Mouse (Mus musculus) MEL (cell line): ENCODE measurements around the gene Ankfy1. TPM values are rescaled to one million over a fixed set of nuclear protein-coding genes. Genes with fewer than 3 reads are reported as not detected.

ENCODE experiments used
- DNase-seq: peaks from one replicate; pipeline ENCODE4 v3.0.0; 2011; ENCODE audit warnings: low read depth, low spot score
- H3K27ac ChIP-seq: 2 replicates; pipeline ENCODE4 v1.5.1; 2012; ENCODE audit warnings: low read depth, mild to moderate bottlenecking, control low read depth, low read length, moderate library complexity; ENCODE audit not compliant: control insufficient read depth
- H3K27me3 ChIP-seq, 2 experiments: fragments of 150-350 bp in 1 of 2; sonication (generic) in 1 of 2; 2 replicates each; pipeline ENCODE4 v1.6.1; 2012; ENCODE audit warnings: low read length in 2 of 2, mild to moderate bottlenecking in 2 of 2, improper control_type of control experiment in 1 of 2, moderate library complexity in 1 of 2; ENCODE audit not compliant: insufficient read depth in 2 of 2, control insufficient read depth in 1 of 2
- H3K36me3 ChIP-seq, 2 experiments: 2 replicates each; pipeline ENCODE4 v1.6.1; 2012 to 2014; ENCODE audit warnings: low read length in 2 of 2, improper control_type of control experiment in 1 of 2, inconsistent platforms in 1 of 2, mild to moderate bottlenecking in 1 of 2; ENCODE audit not compliant: insufficient read depth in 2 of 2, control insufficient read depth in 1 of 2
- H3K4me1 ChIP-seq, 2 experiments: fragments of 150-350 bp in 1 of 2; sonication (generic) in 1 of 2; 2 replicates each; pipeline ENCODE4 v1.6.1; 2012; ENCODE audit warnings: low read length in 2 of 2, improper control_type of control experiment in 1 of 2, mild to moderate bottlenecking in 1 of 2; ENCODE audit not compliant: insufficient read depth in 2 of 2, control insufficient read depth in 1 of 2
- H3K4me3 ChIP-seq, 2 experiments: fragments of 150-350 bp in 1 of 2; sonication (generic) in 1 of 2; 2 replicates each; pipeline ENCODE4 v1.5.1; 2012; ENCODE audit warnings: low read depth in 2 of 2, low read length in 2 of 2, mild to moderate bottlenecking in 2 of 2, moderate library complexity in 2 of 2, control low read depth in 1 of 2, improper control_type of control experiment in 1 of 2; ENCODE audit not compliant: control insufficient read depth in 1 of 2, insufficient read depth in 1 of 2
- H3K79me2 ChIP-seq: 2 replicates; pipeline ENCODE4 v1.6.1; 2012; ENCODE audit warnings: mild to moderate bottlenecking, low read length, moderate library complexity; ENCODE audit not compliant: control insufficient read depth, poor library complexity, insufficient read depth
- H3K9ac ChIP-seq: 2 replicates; pipeline ENCODE4 v1.6.1; 2012; ENCODE audit warnings: low read depth, mild to moderate bottlenecking, control low read depth, low read length, moderate library complexity; ENCODE audit not compliant: control insufficient read depth, poor library complexity, severe bottlenecking
- H3K9me3 ChIP-seq: fragments of 150-350 bp; sonication (generic); replicated peaks from 2 replicates; pipeline ENCODE4 v1.6.1; 2012; ENCODE audit warnings: mild to moderate bottlenecking, low read length, improper control_type of control experiment, moderate library complexity; ENCODE audit not compliant: insufficient read depth
- BHLHE40 ChIP-seq: IDR thresholded peaks from 2 replicates; pipeline ENCODE4 v1.6.1; 2012; ENCODE audit warnings: low read depth, mild to moderate bottlenecking, inconsistent platforms, low read length, improper control_type of control experiment, borderline replicate concordance
- CHD1 ChIP-seq: IDR thresholded peaks from 2 replicates; pipeline ENCODE4 v1.6.1; 2012; ENCODE audit warnings: low read depth, mild to moderate bottlenecking, inconsistent platforms, low read length, improper control_type of control experiment
- CHD2 ChIP-seq: IDR thresholded peaks from 2 replicates; pipeline ENCODE4 v1.6.1; 2011; ENCODE audit warnings: low read length, improper control_type of control experiment
- CTCF ChIP-seq, 3 experiments: IDR thresholded peaks in 2 of 3; conservative IDR thresholded peaks in 1 of 3; 2 replicates each; pipeline ENCODE4 v1.5.1; 2011 to 2012; ENCODE audit warnings: low read length in 3 of 3, low read depth in 2 of 3, mild to moderate bottlenecking in 2 of 3, improper control_type of control experiment in 1 of 3, inconsistent platforms in 1 of 3, mixed read lengths in 1 of 3, moderate library complexity in 1 of 3; ENCODE audit not compliant: control insufficient read depth in 1 of 3, insufficient read depth in 1 of 3, poor library complexity in 1 of 3, severe bottlenecking in 1 of 3
- E2F4 ChIP-seq: IDR thresholded peaks from 2 replicates; pipeline ENCODE4 v1.6.1; 2011; ENCODE audit warnings: low read depth, low read length, improper control_type of control experiment, borderline replicate concordance
- ELF1 ChIP-seq: IDR thresholded peaks from 2 replicates; pipeline ENCODE4 v1.6.1; 2014; ENCODE audit warnings: low read depth, mild to moderate bottlenecking, inconsistent platforms, low read length, improper control_type of control experiment, moderate library complexity
- EP300 ChIP-seq, 2 experiments: IDR thresholded peaks; 2 replicates each; pipeline ENCODE4 v1.6.1; 2011; ENCODE audit warnings: improper control_type of control experiment in 2 of 2, low read length in 2 of 2, low read depth in 1 of 2, mild to moderate bottlenecking in 1 of 2
- ETS1 ChIP-seq: IDR thresholded peaks from 2 replicates; pipeline ENCODE4 v1.6.1; 2012; ENCODE audit warnings: low read depth, mild to moderate bottlenecking, inconsistent platforms, low read length, improper control_type of control experiment, moderate library complexity
- GATA1 ChIP-seq: IDR thresholded peaks from 2 replicates; pipeline ENCODE4 v1.6.1; 2011; ENCODE audit warnings: low read depth, low read length, improper control_type of control experiment
- KAT2A ChIP-seq: conservative IDR thresholded peaks from 2 replicates; pipeline ENCODE4 v1.6.1; 2012; ENCODE audit warnings: low read depth, low read length, improper control_type of control experiment, inconsistent platforms
- MAFK ChIP-seq: IDR thresholded peaks from 2 replicates; pipeline ENCODE4 v1.6.1; 2011; ENCODE audit warnings: low read depth, mild to moderate bottlenecking, low read length, improper control_type of control experiment, borderline replicate concordance
- MAZ ChIP-seq: IDR thresholded peaks from 2 replicates; pipeline ENCODE4 v1.6.1; 2012; ENCODE audit warnings: low read depth, mild to moderate bottlenecking, inconsistent platforms, low read length, improper control_type of control experiment
- NELFE ChIP-seq: IDR thresholded peaks from 2 replicates; pipeline ENCODE4 v1.6.1; 2011; ENCODE audit warnings: low read depth, low read length, improper control_type of control experiment
- POLR2A ChIP-seq, 2 experiments: IDR thresholded peaks; 2 replicates each; pipeline ENCODE4 v1.6.1; 2011 to 2012; ENCODE audit warnings: low read length in 2 of 2, mild to moderate bottlenecking in 2 of 2, control low read depth in 1 of 2, improper control_type of control experiment in 1 of 2, low read depth in 1 of 2, moderate library complexity in 1 of 2; ENCODE audit not compliant: control insufficient read depth in 1 of 2, insufficient read depth in 1 of 2, poor library complexity in 1 of 2
- POLR2AphosphoS2 ChIP-seq: IDR thresholded peaks from 2 replicates; pipeline ENCODE4 v1.6.1; 2011; ENCODE audit warnings: low read length, improper control_type of control experiment
- POLR2AphosphoS5 ChIP-seq: IDR thresholded peaks from 2 replicates; pipeline ENCODE4 v1.6.1; 2012; ENCODE audit warnings: low read depth, borderline replicate concordance, mild to moderate bottlenecking, inconsistent platforms, low read length, moderate library complexity, mixed read lengths
- RCOR1 ChIP-seq: IDR thresholded peaks from 2 replicates; pipeline ENCODE4 v1.6.1; 2012; ENCODE audit warnings: low read depth, mild to moderate bottlenecking, inconsistent platforms, low read length, improper control_type of control experiment
- UBTF ChIP-seq: IDR thresholded peaks from 2 replicates; pipeline ENCODE4 v1.6.1; 2012; ENCODE audit warnings: low read depth, mild to moderate bottlenecking, inconsistent platforms, low read length, improper control_type of control experiment, moderate library complexity, borderline replicate concordance; ENCODE audit not compliant: insufficient read depth
- USF1 ChIP-seq: IDR thresholded peaks from 2 replicates; pipeline ENCODE4 v1.6.1; 2014; ENCODE audit warnings: low read depth, mild to moderate bottlenecking, inconsistent platforms, low read length, improper control_type of control experiment, moderate library complexity
- ZMIZ1 ChIP-seq: IDR thresholded peaks from 2 replicates; pipeline ENCODE4 v1.6.1; 2012; ENCODE audit warnings: low read depth, mild to moderate bottlenecking, inconsistent platforms, low read length, improper control_type of control experiment, moderate library complexity
- ZNF384 ChIP-seq: IDR thresholded peaks from 2 replicates; pipeline ENCODE4 v1.6.1; 2012; ENCODE audit warnings: low read depth, mild to moderate bottlenecking, inconsistent platforms, low read length, improper control_type of control experiment
- polyA plus RNA-seq, 2 experiments: library from polyadenylated mRNA; stranded (reverse) in 1 of 2; unstranded in 1 of 2; fragments of >175 nt in 1 of 2; fragments of >200 nt in 1 of 2; gene quantifications; 2 replicates each; pipeline versions ENCODE4 v1.2.1 to v1.2.4; 2012; ENCODE audit warnings: low replicate concordance in 2 of 2, low read depth in 1 of 2; ENCODE audit not compliant: insufficient read length in 2 of 2, insufficient read depth in 1 of 2, missing spikeins in 1 of 2
- total RNA-seq: library from RNA; depleted of rRNA; stranded (reverse); fragments of 300-350 nt; gene quantifications from 2 replicates; pipeline ENCODE4 v1.2.3, GENCODE M21; 2012

Gene Ankfy1
- total and polyA plus RNA-seq, 3 experiments: 60.6 to 153 (median 148) TPM

- TF ChIP-seq CHD1: no peak
- no peak for TF ChIP-seq GATA1
- TF ChIP-seq BHLHE40: no peak
- no peak for TF ChIP-seq CTCF (IDR thresholded peaks at IDR 0.05 in 2 of 3, conservative IDR thresholded peaks at IDR 0.05 in 1 of 3; ENCODE audit: control insufficient read depth in 1 of 3, insufficient read depth in 1 of 3, low read depth in 2 of 3, low read length in 3 of 3, poor library complexity in 1 of 3, severe bottlenecking in 1 of 3)
- no peak for TF ChIP-seq UBTF
- TF ChIP-seq POLR2AphosphoS5: no peak
- TF ChIP-seq KAT2A: no peak
- TF ChIP-seq ZNF384: no peak
- TF ChIP-seq POLR2A (IDR thresholded peaks at IDR 0.05; ENCODE audit: control insufficient read depth in 1 of 2, insufficient read depth in 1 of 2, low read depth in 1 of 2, low read length in 2 of 2, poor library complexity in 1 of 2): no peak
- TF ChIP-seq ZMIZ1: no peak
- no peak for TF ChIP-seq MAZ
- no peak for TF ChIP-seq RCOR1
- TF ChIP-seq CHD2: no peak
- TF ChIP-seq ELF1: no peak
- no peak for TF ChIP-seq POLR2AphosphoS2
- Histone ChIP-seq H3K9ac (no peak overlapping the region), H3K4me1 (no peaks in the 10 kb centered on the region), H3K27me3 (no peaks in the 10 kb centered on the region), H3K9me3 (no peaks in the 10 kb centered on the region), H3K79me2 (no peaks in the 10 kb centered on the region), H3K4me3 (no peak overlapping the region), H3K36me3 (peaks cover 2 to 6% of the 10 kb centered on the region in 2 experiments; a peak in 2 of 4 replicates), H3K27ac (no peak overlapping the region)
- DNase-seq: no peak
These were observed 79.3 kb downstream of the Ankfy1 start for GRCm38 (mm10) chr11:72769061-72769460.

- H3K79me2 ChIP-seq: no peaks in the 10 kb centered on the region
- H3K9me3 ChIP-seq: no peaks in the 10 kb centered on the region
- H3K27me3 ChIP-seq: no peaks in the 10 kb centered on the region
- H3K27ac ChIP-seq: no peak overlapping the region
- H3K4me3 ChIP-seq: no peak overlapping the region
- peaks cover 2 to 4% of the 10 kb centered on the region in 2 experiments; a peak in 1 of 4 replicates for H3K36me3 ChIP-seq
- peak; percentile 52 for DNase-seq
- no peaks in the 10 kb centered on the region for H3K4me1 ChIP-seq
- TF ChIP-seq MAFK (no peak), RCOR1 (no peak), POLR2A (IDR thresholded peaks at IDR 0.05; ENCODE audit: control insufficient read depth in 1 of 2, insufficient read depth in 1 of 2, low read depth in 1 of 2, low read length in 2 of 2, poor library complexity in 1 of 2) (peak in 1 of 2 experiments; percentile 7; a peak in 1 of 4 replicates), POLR2AphosphoS2 (peak; percentile 93), ETS1 (no peak), NELFE (no peak), USF1 (no peak), ZMIZ1 (0 out of 2 replicates have a peak, but pooled peaks have one; percentile 9), EP300 (IDR thresholded peaks at IDR 0.05; ENCODE audit: low read depth in 1 of 2, low read length in 2 of 2) (no peak), E2F4 (no peak)
- TF ChIP-seq, all 39 proteins: peak for 3
- no peak overlapping the region for H3K9ac ChIP-seq
These were observed 80.5 kb downstream of the Ankfy1 start for GRCm38 (mm10) chr11:72770324-72770723.
